Mouse (Mus musculus) gastrocnemius, postnatal 10 days (tissue): ENCODE measurements around the gene Dnmt3b. TPM values are rescaled to one million over a fixed set of nuclear protein-coding genes. Genes with fewer than 3 reads are reported as not detected.
"Not testable (repeated sequence)": the region's sequence is repeated elsewhere in the genome, so short reads cannot be mapped to it uniquely, and the experiment has no call there.

Source experiments
- DNase-seq: peaks from one replicate; pipeline ENCODE4 v3.0.0; 2021; ENCODE audit warnings: mixed read lengths
- total RNA-seq, 2 experiments: library from RNA; stranded (reverse); gene quantifications; 2 replicates each; pipeline ENCODE4 v1.2.3; 2021

The Dnmt3b gene
- total RNA-seq, 2 experiments from 2014 or later = 1.3 to 3.1 TPM

- DNase-seq = no peak
These were observed 16.0 kb upstream of the Dnmt3b start for GRCm38 (mm10) chr2:153633259-153633658.

GRCm38 (mm10) chr2:153638977-153639680 is 10.1 kb upstream of the Dnmt3b start:
- no peak for DNase-seq

- no peak for DNase-seq
These were observed 6.8 kb upstream of the Dnmt3b start for GRCm38 (mm10) chr2:153642496-153642895.

GRCm38 (mm10) chr2:153642999-153643398 is 6.3 kb upstream of the Dnmt3b start:
- DNase-seq = no peak

GRCm38 (mm10) chr2:153648773-153649297 is 415 bp upstream of the Dnmt3b start:
- DNase-seq = no peak

- DNase-seq = no peak
These were observed 901 bp downstream of the Dnmt3b start for GRCm38 (mm10) chr2:153650014-153650687.

GRCm38 (mm10) chr2:153651681-153652080 is 2.4 kb downstream of the Dnmt3b start:
- no peak for DNase-seq

- not testable (repeated sequence) for DNase-seq
These were observed 8.4 kb downstream of the Dnmt3b start for GRCm38 (mm10) chr2:153657659-153658058.

GRCm38 (mm10) chr2:153660616-153661015 is 11.4 kb downstream of the Dnmt3b start:
- DNase-seq = peak; percentile 32

GRCm38 (mm10) chr2:153665401-153665800 is 16.2 kb downstream of the Dnmt3b start:
- no peak for DNase-seq

- no peak for DNase-seq
These were observed 19.6 kb downstream of the Dnmt3b start for GRCm38 (mm10) chr2:153668754-153669376.

GRCm38 (mm10) chr2:153670111-153670510 is 20.9 kb downstream of the Dnmt3b start:
- DNase-seq = no peak

GRCm38 (mm10) chr2:153672619-153673018 is 23.4 kb downstream of the Dnmt3b start:
- DNase-seq = no peak

GRCm38 (mm10) chr2:153675364-153675763 is 26.1 kb downstream of the Dnmt3b start:
- DNase-seq = not testable (repeated sequence)

GRCm38 (mm10) chr2:153676944-153677343 is 27.7 kb downstream of the Dnmt3b start:
- DNase-seq = no peak

- DNase-seq = no peak
These were observed 28.3 kb downstream of the Dnmt3b start for GRCm38 (mm10) chr2:153677550-153677949.

GRCm38 (mm10) chr2:153679959-153680358 is 30.7 kb downstream of the Dnmt3b start:
- DNase-seq = no peak

- DNase-seq = not testable (repeated sequence)
These were observed 44.2 kb downstream of the Dnmt3b start for GRCm38 (mm10) chr2:153693413-153693812.

GRCm38 (mm10) chr2:153694462-153695085 is 45.3 kb downstream of the Dnmt3b start:
- DNase-seq = peak; percentile 60

GRCm38 (mm10) chr2:153696352-153696751 is 47.1 kb downstream of the Dnmt3b start, which contains the start of gene Dnmt3c:
Dnmt3c (plus strand) TSS chr2:153696652.
- DNase-seq = no peak

GRCm38 (mm10) chr2:153703389-153703788 is 54.1 kb downstream of the Dnmt3b start:
- DNase-seq = no peak

- DNase-seq = no peak
These were observed 61.6 kb downstream of the Dnmt3b start for GRCm38 (mm10) chr2:153710701-153711330.
